Mouse (Mus musculus): ENCODE results near the gene Scamp1. TPM values are rescaled to one million over a fixed set of nuclear protein-coding genes. Genes with fewer than 3 reads are reported as not detected.

Gene Scamp1
- total RNA-seq, 2 experiments from 2014 or later: 29.7 to 36.6 TPM

- DNase-seq: peak; percentile 40 to 51
Measured at GRCm38 (mm10) chr13:94284543-94285269, 951 bp downstream of the Scamp1 start.

GRCm38 (mm10) chr13:94279420-94279819 lies 6.2 kb downstream of the Scamp1 start:
- intact Hi-C loops (cut with DNase I): no loop called here
- no peak for DNase-seq

More at GRCm38 (mm10) chr13:94284543-94285269, 951 bp downstream of the Scamp1 start:
- intact Hi-C loops (cut with DNase I): loop anchor here (1.0 kb wide), 1 partner anchor 74 kb away; the partner anchor contains the start of gene Ap3b1

GRCm38 (mm10) chr13:94271284-94271683 lies 14.4 kb downstream of the Scamp1 start:
- intact Hi-C loops (cut with DNase I): no loop called here
- DNase-seq: no peak

- intact Hi-C loops (cut with DNase I): no loop called here
- DNase-seq: no peak
Measured at GRCm38 (mm10) chr13:94268201-94268600, 17.5 kb downstream of the Scamp1 start.

GRCm38 (mm10) chr13:94267190-94267589 lies 18.5 kb downstream of the Scamp1 start:
- no peak for DNase-seq
- intact Hi-C loops (cut with DNase I): no loop called here

- no peak for DNase-seq
- intact Hi-C loops (cut with DNase I): no loop called here
Measured at GRCm38 (mm10) chr13:94266530-94266929, 19.1 kb downstream of the Scamp1 start.

GRCm38 (mm10) chr13:94265291-94265690 lies 20.4 kb downstream of the Scamp1 start:
- no peak for DNase-seq
- intact Hi-C loops (cut with DNase I): no loop called here

- no peak for DNase-seq
- intact Hi-C loops (cut with DNase I): no loop called here
Measured at GRCm38 (mm10) chr13:94263943-94264342, 21.7 kb downstream of the Scamp1 start.

GRCm38 (mm10) chr13:94262551-94262950 lies 23.1 kb downstream of the Scamp1 start:
- intact Hi-C loops (cut with DNase I): no loop called here
- DNase-seq: no peak

GRCm38 (mm10) chr13:94261624-94262023 lies 24.0 kb downstream of the Scamp1 start:
- intact Hi-C loops (cut with DNase I): no loop called here
- no peak for DNase-seq

GRCm38 (mm10) chr13:94260961-94261360 lies 24.7 kb downstream of the Scamp1 start:
- intact Hi-C loops (cut with DNase I): no loop called here
- DNase-seq: no peak

- DNase-seq: no peak
- intact Hi-C loops (cut with DNase I): no loop called here
Measured at GRCm38 (mm10) chr13:94259210-94259609, 26.4 kb downstream of the Scamp1 start.

- intact Hi-C loops (cut with DNase I): no loop called here
- DNase-seq: no peak
Measured at GRCm38 (mm10) chr13:94258530-94258929, 27.1 kb downstream of the Scamp1 start.

GRCm38 (mm10) chr13:94257711-94258110 lies 27.9 kb downstream of the Scamp1 start:
- DNase-seq: no peak
- intact Hi-C loops (cut with DNase I): no loop called here

GRCm38 (mm10) chr13:94255176-94255575 lies 30.5 kb downstream of the Scamp1 start:
- no peak for DNase-seq
- intact Hi-C loops (cut with DNase I): no loop called here

GRCm38 (mm10) chr13:94254286-94254685 lies 31.4 kb downstream of the Scamp1 start:
- no peak for DNase-seq
- intact Hi-C loops (cut with DNase I): no loop called here

- intact Hi-C loops (cut with DNase I): no loop called here
- DNase-seq: no peak
Measured at GRCm38 (mm10) chr13:94253052-94253451, 32.6 kb downstream of the Scamp1 start.

GRCm38 (mm10) chr13:94250761-94251160 lies 34.9 kb downstream of the Scamp1 start:
- intact Hi-C loops (cut with DNase I): no loop called here
- no peak for DNase-seq

- intact Hi-C loops (cut with DNase I): no loop called here
- no peak for DNase-seq
Measured at GRCm38 (mm10) chr13:94250188-94250587, 35.5 kb downstream of the Scamp1 start.

- no peak for DNase-seq
- intact Hi-C loops (cut with DNase I): no loop called here
Measured at GRCm38 (mm10) chr13:94242897-94243296, 42.8 kb downstream of the Scamp1 start.

- DNase-seq: no peak
- intact Hi-C loops (cut with DNase I): no loop called here
Measured at GRCm38 (mm10) chr13:94241892-94242524, 43.6 kb downstream of the Scamp1 start.

- intact Hi-C loops (cut with DNase I): no loop called here
- no peak for DNase-seq
Measured at GRCm38 (mm10) chr13:94240873-94241272, 44.8 kb downstream of the Scamp1 start.
